Mouse (Mus musculus): Measurements from ENCODE around the gene Ifi202b.
A peak's percentile ranks its signal among the peaks of the same experiment; 100 is the strongest.
"Not testable (repeated sequence)": the region's sequence is repeated elsewhere in the genome, so short reads cannot be mapped to it uniquely, and the experiment has no call there.

Ifi202b gene

DNA sequence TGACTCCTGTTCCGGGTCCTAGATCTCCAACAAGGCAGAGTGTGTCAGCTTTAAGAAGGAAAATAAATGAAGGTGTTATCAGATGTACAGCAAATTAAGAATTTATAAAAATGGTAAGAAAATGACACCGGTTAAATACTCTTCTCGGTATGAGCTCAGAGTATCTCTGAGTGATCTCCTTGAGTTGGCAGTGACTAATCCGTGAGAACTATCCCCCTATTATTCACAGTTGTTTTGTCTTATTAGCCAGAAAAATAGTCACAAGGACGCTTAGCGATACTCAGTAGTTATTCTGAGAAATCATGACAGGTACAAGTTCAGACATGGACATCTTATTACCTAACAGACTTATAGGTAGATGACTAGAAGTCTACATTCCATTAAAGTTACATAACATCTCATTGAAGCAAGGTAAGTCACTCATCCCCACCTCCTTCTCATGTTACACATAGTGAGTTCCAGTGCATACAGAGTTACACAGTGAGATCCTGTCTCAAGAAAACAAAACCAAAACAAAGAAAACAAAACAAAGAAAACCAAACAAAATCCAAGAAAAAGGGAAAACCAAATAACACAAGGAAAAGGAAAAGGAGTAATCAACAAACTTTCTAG, at the start of gene Ifi202b:
Gene Ifi202b (minus strand): TSS at position 51 of the 612 bp plus-strand sequence.
- DNase-seq, result not testable (repeated sequence)

DNA sequence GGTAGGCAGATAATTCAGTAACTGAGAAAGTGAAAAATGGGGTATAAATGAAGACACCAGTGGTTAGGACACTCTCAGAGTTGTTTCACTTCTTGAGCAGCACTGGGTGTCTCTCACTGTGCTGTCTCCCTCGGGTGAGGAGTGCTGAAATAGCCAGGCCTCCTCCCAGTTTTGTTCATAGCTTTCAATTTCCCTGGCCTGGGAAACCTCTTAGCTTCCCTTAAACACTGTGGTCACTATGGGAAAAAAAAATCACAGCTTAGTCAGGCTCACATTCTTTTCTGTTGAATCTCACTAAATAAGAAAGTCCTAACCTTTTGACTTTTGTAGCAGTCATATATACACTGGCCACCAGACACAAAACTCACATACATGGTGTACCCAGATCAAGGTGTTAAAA, 49.2 kb upstream of the Ifi202b start, which contains the start of gene Ifi205:
Gene Ifi205 (minus strand): TSS at position 113 of the 400 bp plus-strand sequence.
- no peak for DNase-seq

- not testable (repeated sequence) for DNase-seq
These were observed 24.5 kb upstream of the Ifi202b start for GRCm38 (mm10) chr1:174007050-174007449.

- not testable (repeated sequence) for DNase-seq
These were observed 22.0 kb upstream of the Ifi202b start for GRCm38 (mm10) chr1:174004352-174005109.

GRCm38 (mm10) chr1:173995003-173995402, 12.5 kb upstream of the Ifi202b start:
- no peak for DNase-seq

GRCm38 (mm10) chr1:173981038-173981437, 1.5 kb downstream of the Ifi202b start:
- DNase-seq, result not testable (repeated sequence)

GRCm38 (mm10) chr1:173977622-173978021, 4.9 kb downstream of the Ifi202b start:
- no peak for DNase-seq

DNA sequence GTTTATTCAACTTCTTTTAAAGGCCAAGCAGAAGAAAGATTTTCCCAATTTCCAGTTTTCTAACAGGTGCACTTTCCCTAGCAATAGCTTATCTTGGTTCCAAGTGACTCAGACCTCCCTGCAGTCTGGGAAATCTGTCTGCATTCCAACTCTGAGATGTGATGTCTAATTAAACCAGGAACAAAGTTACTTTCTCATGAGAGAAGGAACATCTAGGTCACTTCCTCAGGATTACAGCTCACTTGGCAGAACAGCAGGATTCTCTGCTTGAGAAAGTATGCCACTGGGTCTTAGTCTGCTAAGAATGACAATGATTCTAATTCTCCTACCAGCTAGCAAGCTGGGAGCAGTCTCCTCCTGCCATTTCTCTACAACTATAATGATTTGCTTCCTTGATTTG, 9.4 kb downstream of the Ifi202b start:
- no peak for DNase-seq

DNA sequence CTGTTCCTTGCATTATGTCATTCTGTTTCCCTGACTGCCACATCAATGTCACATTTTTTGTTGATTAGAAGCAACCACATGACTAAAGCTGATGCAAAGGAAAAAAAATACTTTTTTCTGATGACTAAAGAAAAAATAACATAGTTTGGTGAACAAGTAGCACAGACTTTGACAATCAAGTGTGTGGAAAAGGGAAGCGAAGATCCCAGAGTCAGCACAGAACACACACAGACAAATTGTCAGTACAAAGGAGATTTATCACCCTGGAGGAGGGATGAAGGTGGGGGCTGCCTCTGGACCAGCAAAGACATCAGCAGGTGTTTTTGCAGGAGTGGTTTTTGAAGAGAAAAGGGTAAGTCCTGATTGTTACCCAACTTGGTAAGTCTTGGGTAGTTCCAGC, 21.1 kb downstream of the Ifi202b start:
- not testable (repeated sequence) for DNase-seq

GRCm38 (mm10) chr1:173959998-173960397, 22.5 kb downstream of the Ifi202b start:
- DNase-seq, result not testable (repeated sequence)

DNA sequence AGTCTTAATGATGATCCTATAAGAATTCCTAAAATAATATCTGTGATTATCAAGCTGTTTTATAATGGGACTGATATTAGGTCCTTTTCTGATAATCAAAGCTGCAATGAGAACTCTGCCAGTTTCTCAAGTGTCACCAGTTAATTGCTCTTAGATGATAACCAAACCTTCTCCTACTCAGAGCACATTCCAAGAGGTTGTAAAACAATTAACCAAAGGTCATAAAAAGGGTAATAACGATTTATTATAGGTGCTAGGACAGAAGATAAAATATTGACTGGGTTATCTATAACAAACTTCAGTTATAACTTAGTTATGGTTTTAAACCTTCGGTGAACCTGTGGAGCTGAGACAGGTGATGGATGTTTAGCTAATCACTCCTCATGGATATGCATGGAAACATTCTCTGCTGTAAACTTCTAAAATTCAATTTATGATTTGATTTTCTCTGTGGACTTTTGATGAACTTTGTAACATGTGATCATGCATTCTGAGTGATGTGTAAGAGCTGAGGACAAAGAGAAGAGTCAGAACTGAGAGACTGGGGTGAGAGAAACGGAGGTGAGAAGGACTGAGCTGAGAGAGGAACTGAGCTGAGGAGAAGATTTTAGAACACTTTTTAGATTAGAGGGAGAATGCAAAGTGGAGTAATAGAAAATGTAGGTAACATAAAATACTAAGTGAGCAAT, 26.6 kb downstream of the Ifi202b start:
- DNase-seq, result not testable (repeated sequence)

GRCm38 (mm10) chr1:173955071-173955796, 27.3 kb downstream of the Ifi202b start:
- DNase-seq, result no peak

DNA sequence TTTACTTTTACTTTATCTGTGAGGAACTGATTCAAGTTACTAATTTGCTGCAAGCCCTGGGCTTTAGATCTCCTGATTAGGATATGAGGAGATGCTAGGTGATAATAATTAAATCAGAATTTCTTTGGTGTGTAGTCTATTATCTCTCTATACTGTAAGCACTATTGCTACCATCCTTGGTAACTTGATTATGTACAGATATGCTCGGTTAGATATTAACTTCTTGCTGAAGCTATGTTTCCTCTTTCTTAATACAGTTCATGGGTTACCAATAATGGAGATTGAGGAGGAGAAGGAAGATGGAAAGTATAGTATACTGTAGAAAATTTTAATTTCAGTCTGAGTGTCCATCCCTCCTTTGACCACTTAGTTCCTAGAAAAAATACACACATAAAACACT, 29.0 kb downstream of the Ifi202b start:
- DNase-seq, result no peak

GRCm38 (mm10) chr1:173949044-173949443, 33.5 kb downstream of the Ifi202b start:
- peak in 1 of 2 experiments; percentile 14 for DNase-seq

GRCm38 (mm10) chr1:173942780-173943066, 39.8 kb downstream of the Ifi202b start:
- DNase-seq, result peak in 1 of 2 experiments; percentile 11

DNA sequence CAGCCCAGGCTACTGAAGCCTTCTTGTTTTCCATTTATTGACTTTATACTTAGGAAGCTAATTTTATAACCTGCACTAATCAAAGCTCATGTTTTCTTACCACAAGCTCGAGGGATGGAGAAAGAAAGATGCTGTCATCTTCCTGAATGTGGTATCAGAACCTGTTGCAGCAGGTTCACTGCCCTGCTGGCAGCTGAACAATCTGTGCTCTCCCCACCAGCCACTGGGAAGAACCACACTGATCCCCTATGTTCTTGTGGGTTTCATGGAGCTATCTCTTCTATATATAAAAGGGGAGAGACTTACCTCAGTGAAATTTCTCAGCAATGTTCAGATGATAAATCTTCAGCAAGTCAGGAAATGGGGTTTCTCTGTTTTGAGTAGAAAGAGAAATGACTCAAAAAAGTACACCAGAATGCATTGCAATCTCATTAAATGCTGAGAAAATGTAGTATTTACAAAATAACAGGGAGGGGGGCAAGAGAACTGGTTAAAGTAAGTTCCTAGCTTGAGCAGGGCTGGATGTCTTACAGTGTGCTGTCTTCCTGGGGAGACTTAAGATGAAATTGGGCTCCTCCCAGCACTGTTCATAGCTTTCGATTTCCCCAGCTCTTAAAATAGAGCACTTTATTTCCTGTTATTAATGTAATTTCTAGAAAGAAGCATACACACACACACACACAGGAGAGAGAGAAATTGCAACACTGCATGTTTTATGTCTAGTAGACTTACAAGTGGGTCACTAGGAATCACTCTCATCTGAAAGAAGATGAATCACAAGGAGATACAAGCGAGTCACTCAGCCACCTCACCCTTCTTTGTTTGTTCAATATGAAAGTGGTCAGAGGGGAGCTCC, 40.4 kb downstream of the Ifi202b start, which contains the start of the genes Mndal and Ifi203:
Gene Mndal (minus strand): TSS at position 568 of the 856 bp plus-strand sequence.
Gene Ifi203 (minus strand): TSS at position 749 of the 856 bp plus-strand sequence.
- DNase-seq, result peak in 1 of 2 experiments; percentile 16

GRCm38 (mm10) chr1:173941522-173941921, 41.0 kb downstream of the Ifi202b start:
- not testable (repeated sequence) for DNase-seq

- DNase-seq, result not testable (repeated sequence)
These were observed 63.3 kb downstream of the Ifi202b start for GRCm38 (mm10) chr1:173919279-173919678.

DNA sequence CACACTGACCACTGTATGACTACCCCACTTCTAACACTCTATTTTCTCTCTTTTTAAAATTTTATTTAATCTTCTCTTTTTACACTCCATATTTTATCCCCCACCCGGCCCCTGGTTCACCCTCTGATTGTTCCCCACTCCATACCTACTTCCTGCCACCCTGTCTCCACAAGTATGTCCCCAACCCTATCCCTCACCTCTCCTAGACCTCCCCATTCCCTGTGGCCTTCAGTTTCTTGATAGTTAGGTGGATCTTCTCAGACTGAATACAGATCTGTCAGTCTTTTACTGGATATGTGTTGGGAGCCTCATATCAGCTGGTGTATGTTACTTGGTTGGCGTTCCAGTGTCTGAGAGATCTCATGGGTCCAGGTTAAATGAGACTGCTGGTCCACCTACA, 68.0 kb downstream of the Ifi202b start:
- no peak for DNase-seq

DNA sequence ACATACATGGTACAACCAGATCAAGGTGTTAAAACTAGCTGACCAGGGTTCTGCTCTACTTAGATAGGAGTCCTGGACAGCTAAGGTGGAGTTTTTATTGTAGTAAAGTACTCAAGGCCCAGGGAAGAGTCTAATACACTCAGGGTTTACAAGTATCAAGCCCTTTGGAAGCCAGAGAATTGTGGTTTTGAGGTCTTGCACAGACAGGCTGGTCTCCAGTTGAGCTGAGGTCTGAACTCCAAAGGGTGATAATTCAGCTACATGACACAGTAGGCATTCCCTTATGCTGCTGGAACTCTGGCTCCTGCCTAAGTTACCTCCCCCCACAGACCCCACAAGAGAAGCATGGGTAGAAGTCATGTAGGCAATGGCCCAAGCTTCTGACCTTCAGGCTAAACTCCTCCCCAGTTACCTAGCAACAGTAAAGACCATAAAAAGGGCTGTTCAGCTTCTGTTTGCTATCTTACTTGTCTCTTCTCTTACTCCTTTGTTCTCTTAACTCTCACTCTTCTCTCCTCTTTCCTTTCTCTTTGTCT, 69.2 kb downstream of the Ifi202b start:
- not testable (repeated sequence) for DNase-seq

All from thymus, postnatal 36 days (tissue).